Mouse (Mus musculus) layer of hippocampus, postnatal 25 days (tissue): ENCODE measurements at regions not wholly inside any gene's neighbourhood (a gene's known extent, or its start where the extent isn't known, plus 50 kb on each side); places are given as distances from the start of the nearest gene placed in this dataset.
A peak's percentile ranks its signal among the peaks of the same experiment; 100 is the strongest.

ENCODE experiments used
- DNase-seq, 2 experiments: peaks; one replicate each; pipeline ENCODE4 v3.0.0; 2022; ENCODE audit warnings: mixed read lengths in 2 of 2, low spot score in 1 of 2; ENCODE audit errors: extremely low spot score in 1 of 2

- DNase-seq: peak; percentile 31 to 73
These were observed 569.9 kb upstream of the Gm10800 start for GRCm38 (mm10) chr2:99236968-99237367.
